Mouse (Mus musculus) stomach, embryonic 15.5 days (tissue): ENCODE data around the gene Adam29. TPM values are rescaled to one million over a fixed set of nuclear protein-coding genes. Genes with fewer than 3 reads are reported as not detected.

Experiments
- ATAC-seq: fragments of 200-750 bp; cut with Nextera tagmentation; 2 replicates; pipeline ENCODE4 v1.8.0; 2017; ENCODE audit warnings: low read depth, moderate number of reproducible peaks, moderate TSS enrichment; ENCODE audit not compliant: insufficient read depth, low FRiP score
- H3K27ac ChIP-seq: fragments of 300-500 bp; sonication (generic); 2 replicates; pipeline ENCODE4 v1.5.1; 2015; ENCODE audit warnings: mild to moderate bottlenecking, inconsistent platforms
- H3K27me3 ChIP-seq: fragments of 300-500 bp; sonication (generic); replicated peaks from 2 replicates; pipeline ENCODE4 v1.6.1; 2015; ENCODE audit warnings: inconsistent platforms
- H3K36me3 ChIP-seq: fragments of 300-500 bp; sonication (generic); 2 replicates; pipeline ENCODE4 v1.6.1; 2015; ENCODE audit warnings: inconsistent platforms
- H3K4me1 ChIP-seq: fragments of 300-500 bp; sonication (generic); 2 replicates; pipeline ENCODE4 v1.6.1; 2015; ENCODE audit warnings: inconsistent platforms
- H3K4me2 ChIP-seq: fragments of 300-500 bp; sonication (generic); 2 replicates; pipeline ENCODE4 v1.6.1; 2015; ENCODE audit warnings: mild to moderate bottlenecking, inconsistent platforms
- H3K4me3 ChIP-seq: fragments of 300-500 bp; sonication (generic); replicated peaks from 2 replicates; pipeline ENCODE4 v1.5.1; 2015; ENCODE audit warnings: inconsistent platforms
- H3K9ac ChIP-seq: fragments of 300-500 bp; sonication (generic); 2 replicates; pipeline ENCODE4 v1.6.1; 2015; ENCODE audit warnings: inconsistent platforms
- H3K9me3 ChIP-seq: fragments of 300-500 bp; sonication (generic); 2 replicates; pipeline ENCODE4 v1.6.1; 2016; ENCODE audit warnings: inconsistent platforms
- WGBS: fragments of 180-500 bp; shearing (Covaris S2); methylation state at CpG from one replicate; pipeline ENCODE4 v1.1.7; 2015; 5-methylcytosine and 5-hydroxymethylcytosine counted together
- polyA plus RNA-seq: library from polyadenylated mRNA; unstranded; fragments of >200 nt; fragmentation: Nextera tagmentation; extraction: Ambion mirVana; gene quantifications from 2 replicates; pipeline ENCODE4 v1.2.1, GENCODE M21; 2015

Adam29 gene
- polyA plus RNA-seq, result not detected in 2 replicates

DNA sequence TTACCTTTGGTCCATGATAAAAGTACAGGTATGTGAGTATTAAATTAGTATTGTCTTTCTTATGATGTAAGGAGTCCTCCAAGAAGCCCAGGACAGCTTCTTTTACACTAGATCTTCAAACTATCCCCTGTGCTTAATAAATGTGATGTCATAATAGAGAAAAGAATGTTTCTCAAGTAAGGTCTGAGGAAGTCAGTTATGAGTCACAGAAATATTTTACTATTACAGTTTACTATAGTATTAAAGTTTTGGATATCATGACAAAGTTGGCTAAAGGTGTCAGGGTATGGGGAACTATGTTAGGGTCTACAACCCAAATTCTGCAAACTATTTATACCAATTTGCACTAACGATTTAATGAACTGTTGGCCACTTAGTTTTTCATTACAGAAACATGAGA is at the start of gene Adam29:
Gene Adam29 (minus strand): TSS at position 101 of the 400 bp plus-strand sequence.
- Histone ChIP-seq H3K4me2 (no peak within 1 kb of the TSS), H3K27ac (no peak within 1 kb of the TSS), H3K4me1 (no peaks in the 10 kb centered on the region), H3K9me3 (no peaks in the 10 kb centered on the region), H3K36me3 (no peaks in the 10 kb centered on the region), H3K4me3 (no peak within 1 kb of the TSS), H3K27me3 (no peaks in the 10 kb centered on the region), H3K9ac (no peak within 1 kb of the TSS)
- WGBS, result 84% methylated on average over 1 of the region's 1 CpGs
- no peak for ATAC-seq

DNA sequence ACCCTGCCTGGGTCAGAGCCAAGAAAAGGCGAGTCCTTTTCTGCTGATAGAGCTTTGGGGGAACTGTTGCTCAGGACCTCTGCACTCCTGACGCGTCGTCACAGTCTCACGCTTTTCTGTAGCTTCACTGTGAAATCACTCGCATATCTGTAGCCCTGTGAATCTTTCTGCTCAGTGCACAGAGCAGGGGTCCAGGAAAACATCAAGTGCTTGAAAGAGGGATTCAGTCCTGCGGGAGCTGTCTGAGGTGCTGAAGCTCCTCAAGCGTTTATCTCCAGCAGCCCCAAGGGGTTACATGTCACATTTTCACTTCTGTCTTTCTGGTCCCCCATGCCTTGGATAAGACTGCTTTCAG is 33.8 kb upstream of the Adam29 start:
- ATAC-seq, result peak; percentile 53; the same call in 1 of the 2 replicates
- no peak overlapping the region for H3K9ac ChIP-seq
- H3K4me1 ChIP-seq, result no peaks in the 10 kb centered on the region
- H3K9me3 ChIP-seq, result no peaks in the 10 kb centered on the region
- H3K27me3 ChIP-seq, result no peaks in the 10 kb centered on the region
- H3K36me3 ChIP-seq, result no peaks in the 10 kb centered on the region
- H3K27ac ChIP-seq, result no peak overlapping the region
- no peak overlapping the region for H3K4me3 ChIP-seq
- 2% methylated on average over 8 of the region's 8 CpGs for WGBS
- peak overlapping the region; percentile 28 for H3K4me2 ChIP-seq

DNA sequence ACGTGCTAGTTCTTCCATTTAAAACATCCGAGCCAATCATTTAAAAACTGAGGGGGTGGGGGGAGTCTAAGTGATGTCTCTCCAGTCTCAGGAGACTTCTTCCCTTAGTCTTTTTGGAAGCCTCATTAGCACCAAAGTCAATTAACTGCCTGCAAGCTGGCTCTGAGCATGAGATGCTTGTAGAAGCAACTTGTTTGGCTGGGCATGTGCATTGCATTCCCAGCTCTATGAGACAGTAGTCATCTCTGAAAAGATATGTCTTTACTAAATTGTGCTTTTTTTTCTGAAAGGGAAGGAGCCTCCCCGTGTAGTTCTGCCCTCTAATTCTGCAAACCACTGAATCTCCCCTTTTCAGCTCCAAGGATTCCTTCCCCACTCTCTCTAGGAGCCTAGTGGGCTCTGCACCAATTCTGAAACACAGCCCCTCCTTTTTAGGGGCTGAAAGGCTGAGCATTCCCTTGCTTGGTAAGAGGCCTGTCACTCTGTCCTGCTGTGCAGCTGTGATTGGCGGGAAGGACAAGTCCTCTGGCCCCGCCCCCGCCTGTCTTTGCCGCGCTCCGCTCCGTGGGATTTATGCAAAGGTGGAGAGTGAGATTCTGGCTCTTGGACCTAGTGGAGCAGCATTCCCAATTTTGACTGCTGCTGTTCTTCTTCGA is 33.2 kb upstream of the Adam29 start, which contains the start of gene Glra3:
Gene Glra3 (plus strand): TSS at position 591 of the 656 bp plus-strand sequence.
- Histone ChIP-seq H3K36me3 (no peaks in the 10 kb centered on the region), H3K27ac (no peak within 1 kb of the TSS), H3K4me1 (no peaks in the 10 kb centered on the region), H3K4me3 (no peak within 1 kb of the TSS), H3K27me3 (no peaks in the 10 kb centered on the region), H3K9ac (no peak within 1 kb of the TSS), H3K9me3 (no peaks in the 10 kb centered on the region), H3K4me2 (peak within 1 kb of the TSS; percentile 28)
- WGBS, result 13% methylated on average over 11 of the region's 11 CpGs
- ATAC-seq, result no peak

Other genes with a start within 250 kb of the Adam29 start
- not detected in 2 replicates for gene Glra3, start 33.5 kb upstream of the Adam29 start, polyA plus RNA-seq